Mouse (Mus musculus): ENCODE results near the gene Lrrc23. TPM values are rescaled to one million over a fixed set of nuclear protein-coding genes. Genes with fewer than 3 reads are reported as not detected.

Lrrc23 gene
- total and polyA plus RNA-seq, 2 experiments from 2014 or later: 13.7 to 14.7 TPM

- TF ChIP-seq CTCF (IDR thresholded peaks at IDR 0.05; ENCODE audit: low read depth): no peak
- WGBS: 82% methylated on average over 8 of the region's 8 CpGs
- ATAC-seq: no peak
- Histone ChIP-seq H3K27me3 (ENCODE audit: insufficient read depth, low read length) (no peaks in the 10 kb centered on the region), H3K4me3 (ENCODE audit: low read depth, low read length) (no peak overlapping the region), H3K27ac (ENCODE audit: low read depth, low read length) (no peak overlapping the region), H3K36me3 (ENCODE audit: insufficient read depth) (no peaks in the 10 kb centered on the region), H3K4me1 (ENCODE audit: insufficient read depth) (no peaks in the 10 kb centered on the region), H3K9me3 (ENCODE audit: low read length) (no peaks in the 10 kb centered on the region), H3K4me2 (ENCODE audit: low read depth) (no peak overlapping the region), H3K9ac (no peak overlapping the region)
- no peak for DNase-seq
These were observed 56.0 kb downstream of the Lrrc23 start for GRCm38 (mm10) chr6:124723541-124723940.

- H3K4me1 ChIP-seq (ENCODE audit: insufficient read depth): no peaks in the 10 kb centered on the region
- TF ChIP-seq CTCF (IDR thresholded peaks at IDR 0.05; ENCODE audit: low read depth): no peak
- H3K4me3 ChIP-seq (ENCODE audit: low read depth, low read length): no peak overlapping the region
- 76% methylated on average over 6 of the region's 6 CpGs for WGBS
- H3K9ac ChIP-seq: no peak overlapping the region
- DNase-seq (no peak), ATAC-seq (no peak)
- no peaks in the 10 kb centered on the region for H3K27me3 ChIP-seq (ENCODE audit: insufficient read depth, low read length)
- H3K4me2 ChIP-seq (ENCODE audit: low read depth): no peak overlapping the region
- no peaks in the 10 kb centered on the region; the same call in 1 of the 2 replicates for H3K36me3 ChIP-seq (ENCODE audit: insufficient read depth)
- H3K27ac ChIP-seq (ENCODE audit: low read depth, low read length): no peak overlapping the region
- no peaks in the 10 kb centered on the region for H3K9me3 ChIP-seq (ENCODE audit: low read length)
These were observed 56.6 kb downstream of the Lrrc23 start for GRCm38 (mm10) chr6:124722876-124723473.

- no peak overlapping the region for H3K9ac ChIP-seq
- H3K4me1 ChIP-seq (ENCODE audit: insufficient read depth): no peaks in the 10 kb centered on the region
- H3K27ac ChIP-seq (ENCODE audit: low read depth, low read length): no peak overlapping the region
- WGBS: 54% methylated on average over 11 of the region's 11 CpGs
- ATAC-seq: no peak
- no peak overlapping the region for H3K4me2 ChIP-seq (ENCODE audit: low read depth)
- H3K9me3 ChIP-seq (ENCODE audit: low read length): no peaks in the 10 kb centered on the region
- no peak for DNase-seq
- no peaks in the 10 kb centered on the region for H3K27me3 ChIP-seq (ENCODE audit: insufficient read depth, low read length)
- no peak for TF ChIP-seq CTCF (IDR thresholded peaks at IDR 0.05; ENCODE audit: low read depth)
- H3K36me3 ChIP-seq (ENCODE audit: insufficient read depth): peaks cover 14% of the 10 kb centered on the region
- H3K4me3 ChIP-seq (ENCODE audit: low read depth, low read length): no peak overlapping the region
These were observed 58.6 kb downstream of the Lrrc23 start for GRCm38 (mm10) chr6:124720904-124721303.

Other genes starting within 250 kb of the Lrrc23 start
- gene C1s1, start 237.4 kb downstream of the Lrrc23 start, total RNA-seq (2014; rRNA removed): 1.9 and 2.9 TPM in 2 replicates
- gene C1s1, start 237.4 kb downstream of the Lrrc23 start, polyA plus RNA-seq (2015; fragmentation: Nextera tagmentation; extraction: Ambion mirVana): 0.67 and 0.83 TPM in 2 replicates
- not detected in 2 replicates for gene C1rb, start 209.4 kb downstream of the Lrrc23 start, total RNA-seq (2014; rRNA removed)
- not detected in 2 replicates for gene C1rb, start 209.4 kb downstream of the Lrrc23 start, polyA plus RNA-seq (2015; fragmentation: Nextera tagmentation; extraction: Ambion mirVana)
- 0.15 and 0.19 TPM in 2 replicates for gene C1s2, start 143.6 kb downstream of the Lrrc23 start, total RNA-seq (2014; rRNA removed)
- gene C1s2, start 143.6 kb downstream of the Lrrc23 start, polyA plus RNA-seq (2015; fragmentation: Nextera tagmentation; extraction: Ambion mirVana): 0.17 and 0.18 TPM in 2 replicates
- 27.6 and 35.6 TPM in 2 replicates for gene Lpcat3, start 116.7 kb downstream of the Lrrc23 start, total RNA-seq (2014; rRNA removed)
- gene Lpcat3, start 116.7 kb downstream of the Lrrc23 start, polyA plus RNA-seq (2015; fragmentation: Nextera tagmentation; extraction: Ambion mirVana): 34.3 and 41.3 TPM in 2 replicates
- 105 TPM in 2 replicates for gene Emg1, start 67.5 kb downstream of the Lrrc23 start, total RNA-seq (2014; rRNA removed)
- 96.2 and 116 TPM in 2 replicates for gene Emg1, start 67.5 kb downstream of the Lrrc23 start, polyA plus RNA-seq (2015; fragmentation: Nextera tagmentation; extraction: Ambion mirVana)
- 200 and 215 TPM in 2 replicates for gene Phb2, start 67.4 kb downstream of the Lrrc23 start, total RNA-seq (2014; rRNA removed)
- gene Phb2, start 67.4 kb downstream of the Lrrc23 start, polyA plus RNA-seq (2015; fragmentation: Nextera tagmentation; extraction: Ambion mirVana): 271 TPM in 2 replicates
- 2.2 and 2.9 TPM in 2 replicates for gene Ptpn6, start 41.0 kb downstream of the Lrrc23 start, total RNA-seq (2014; rRNA removed)
- gene Ptpn6, start 41.0 kb downstream of the Lrrc23 start, polyA plus RNA-seq (2015; fragmentation: Nextera tagmentation; extraction: Ambion mirVana): 3.6 and 3.8 TPM in 2 replicates
- 257 and 314 TPM in 2 replicates for gene Grcc10, start 38.4 kb downstream of the Lrrc23 start, total RNA-seq (2014; rRNA removed)
- 699 and 862 TPM in 2 replicates for gene Grcc10, start 38.4 kb downstream of the Lrrc23 start, polyA plus RNA-seq (2015; fragmentation: Nextera tagmentation; extraction: Ambion mirVana)
- not detected in 2 replicates for gene Gm45234, start 23.7 kb downstream of the Lrrc23 start, total RNA-seq (2014; rRNA removed)
- 0.11 TPM in 1 of 2 replicates, not detected in the other for gene Gm45234, start 23.7 kb downstream of the Lrrc23 start, polyA plus RNA-seq (2015; fragmentation: Nextera tagmentation; extraction: Ambion mirVana)
- 15.0 and 16.7 TPM in 2 replicates for gene Atn1, start 23.2 kb downstream of the Lrrc23 start, total RNA-seq (2014; rRNA removed)
- gene Atn1, start 23.2 kb downstream of the Lrrc23 start, polyA plus RNA-seq (2015; fragmentation: Nextera tagmentation; extraction: Ambion mirVana): 19.3 and 24.2 TPM in 2 replicates
- gene Eno2, start 10.1 kb downstream of the Lrrc23 start, total RNA-seq (2014; rRNA removed): 130 and 148 TPM in 2 replicates
- gene Eno2, start 10.1 kb downstream of the Lrrc23 start, polyA plus RNA-seq (2015; fragmentation: Nextera tagmentation; extraction: Ambion mirVana): 88.5 and 113 TPM in 2 replicates
- gene Spsb2, start 28.9 kb upstream of the Lrrc23 start, total RNA-seq (2014; rRNA removed): 4.3 and 6.0 TPM in 2 replicates
- gene Spsb2, start 28.9 kb upstream of the Lrrc23 start, polyA plus RNA-seq (2015; fragmentation: Nextera tagmentation; extraction: Ambion mirVana): 6.8 and 7.0 TPM in 2 replicates
- gene Tpi1, start 34.6 kb upstream of the Lrrc23 start, total RNA-seq (2014; rRNA removed): 332 and 338 TPM in 2 replicates
- gene Tpi1, start 34.6 kb upstream of the Lrrc23 start, polyA plus RNA-seq (2015; fragmentation: Nextera tagmentation; extraction: Ambion mirVana): 354 and 367 TPM in 2 replicates
- 215 and 224 TPM in 2 replicates for gene Usp5, start 49.8 kb upstream of the Lrrc23 start, total RNA-seq (2014; rRNA removed)
- gene Usp5, start 49.8 kb upstream of the Lrrc23 start, polyA plus RNA-seq (2015; fragmentation: Nextera tagmentation; extraction: Ambion mirVana): 173 and 191 TPM in 2 replicates
- 13.5 and 20.7 TPM in 2 replicates for gene Cdca3, start 49.8 kb upstream of the Lrrc23 start, total RNA-seq (2014; rRNA removed)
- gene Cdca3, start 49.8 kb upstream of the Lrrc23 start, polyA plus RNA-seq (2015; fragmentation: Nextera tagmentation; extraction: Ambion mirVana): 28.5 and 30.5 TPM in 2 replicates
- gene Gnb3, start 60.5 kb upstream of the Lrrc23 start, total RNA-seq (2014; rRNA removed): 0.90 and 1.8 TPM in 2 replicates
- gene Gnb3, start 60.5 kb upstream of the Lrrc23 start, polyA plus RNA-seq (2015; fragmentation: Nextera tagmentation; extraction: Ambion mirVana): 0.61 and 1.2 TPM in 2 replicates
- 78.8 and 85.7 TPM in 2 replicates for gene P3h3, start 78.0 kb upstream of the Lrrc23 start, total RNA-seq (2014; rRNA removed)
- 6.2 and 9.1 TPM in 2 replicates for gene P3h3, start 78.0 kb upstream of the Lrrc23 start, polyA plus RNA-seq (2015; fragmentation: Nextera tagmentation; extraction: Ambion mirVana)
- 154 and 160 TPM in 2 replicates for gene Gpr162, start 84.3 kb upstream of the Lrrc23 start, total RNA-seq (2014; rRNA removed)
- 30.3 and 38.1 TPM in 2 replicates for gene Gpr162, start 84.3 kb upstream of the Lrrc23 start, polyA plus RNA-seq (2015; fragmentation: Nextera tagmentation; extraction: Ambion mirVana)
- 0.57 and 0.69 TPM in 2 replicates for gene Cd4, start 108.5 kb upstream of the Lrrc23 start, total RNA-seq (2014; rRNA removed)
- 0.25 and 0.72 TPM in 2 replicates for gene Cd4, start 108.5 kb upstream of the Lrrc23 start, polyA plus RNA-seq (2015; fragmentation: Nextera tagmentation; extraction: Ambion mirVana)
- 1.9 and 2.4 TPM in 2 replicates for gene Lag3, start 132.0 kb upstream of the Lrrc23 start, total RNA-seq (2014; rRNA removed)
- gene Lag3, start 132.0 kb upstream of the Lrrc23 start, polyA plus RNA-seq (2015; fragmentation: Nextera tagmentation; extraction: Ambion mirVana): 2.6 and 3.9 TPM in 2 replicates
- 722 and 784 TPM in 2 replicates for gene Ptms, start 140.4 kb upstream of the Lrrc23 start, total RNA-seq (2014; rRNA removed)
- gene Ptms, start 140.4 kb upstream of the Lrrc23 start, polyA plus RNA-seq (2015; fragmentation: Nextera tagmentation; extraction: Ambion mirVana): 1,090 and 1,099 TPM in 2 replicates
- gene Mlf2, start 151.7 kb upstream of the Lrrc23 start, total RNA-seq (2014; rRNA removed): 432 and 471 TPM in 2 replicates
- 665 and 718 TPM in 2 replicates for gene Mlf2, start 151.7 kb upstream of the Lrrc23 start, polyA plus RNA-seq (2015; fragmentation: Nextera tagmentation; extraction: Ambion mirVana)
- 82.4 and 117 TPM in 2 replicates for gene Cops7a, start 185.8 kb upstream of the Lrrc23 start, total RNA-seq (2014; rRNA removed)
- 87.8 and 93.0 TPM in 2 replicates for gene Cops7a, start 185.8 kb upstream of the Lrrc23 start, polyA plus RNA-seq (2015; fragmentation: Nextera tagmentation; extraction: Ambion mirVana)
- gene Pianp, start 217.0 kb upstream of the Lrrc23 start, total RNA-seq (2014; rRNA removed): 12.2 and 18.3 TPM in 2 replicates
- 53.8 and 68.9 TPM in 2 replicates for gene Pianp, start 217.0 kb upstream of the Lrrc23 start, polyA plus RNA-seq (2015; fragmentation: Nextera tagmentation; extraction: Ambion mirVana)
- gene Zfp384, start 229.4 kb upstream of the Lrrc23 start, total RNA-seq (2014; rRNA removed): 24.7 and 34.5 TPM in 2 replicates
- gene Zfp384, start 229.4 kb upstream of the Lrrc23 start, polyA plus RNA-seq (2015; fragmentation: Nextera tagmentation; extraction: Ambion mirVana): 7.2 and 8.4 TPM in 2 replicates

Measured in forebrain, postnatal 0 days (tissue).